Mouse (Mus musculus): ENCODE data around the gene Dph7. TPM values are rescaled to one million over a fixed set of nuclear protein-coding genes. Genes with fewer than 3 reads are reported as not detected.
A peak's percentile ranks its signal among the peaks of the same experiment; 100 is the strongest.
"Not testable (repeated sequence)": the region's sequence is repeated elsewhere in the genome, so short reads cannot be mapped to it uniquely, and the experiment has no call there.

Dph7 gene
- polyA plus RNA-seq, 1 experiment from 2014 or later = 7.2 TPM

DNA sequence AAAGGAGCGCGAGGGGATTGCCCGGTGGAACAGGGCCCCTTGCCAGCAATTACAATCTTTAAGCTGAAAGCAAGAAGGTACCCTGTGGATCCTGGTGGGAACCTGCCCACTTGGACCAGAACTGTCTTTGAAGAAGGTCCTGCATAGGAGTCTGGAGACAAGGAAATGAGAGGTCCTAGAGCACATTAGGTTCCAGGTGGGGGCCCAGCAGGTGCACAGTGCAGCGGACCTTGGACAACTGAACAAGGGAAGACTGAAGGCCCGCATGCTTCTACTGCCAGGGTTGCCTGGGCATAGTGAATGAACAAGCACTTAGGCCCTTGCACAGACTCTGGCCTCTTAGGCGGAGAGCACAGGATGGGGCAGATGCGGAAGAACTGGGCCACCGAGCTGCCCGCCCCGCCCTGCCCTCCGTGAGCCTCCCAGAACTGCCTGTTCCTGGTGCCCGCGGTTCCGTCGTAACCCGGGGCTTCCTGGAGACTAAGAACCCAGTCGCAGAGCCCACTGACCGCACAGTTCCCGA lies 27.7 kb upstream of the Dph7 start:
- TF ChIP-seq CTCF (IDR thresholded peaks at IDR 0.05; ENCODE audit: low read depth) = no peak
- peak overlapping the region; percentile 82 for H3K4me3 ChIP-seq (ENCODE audit: low read depth, low read length)

DNA sequence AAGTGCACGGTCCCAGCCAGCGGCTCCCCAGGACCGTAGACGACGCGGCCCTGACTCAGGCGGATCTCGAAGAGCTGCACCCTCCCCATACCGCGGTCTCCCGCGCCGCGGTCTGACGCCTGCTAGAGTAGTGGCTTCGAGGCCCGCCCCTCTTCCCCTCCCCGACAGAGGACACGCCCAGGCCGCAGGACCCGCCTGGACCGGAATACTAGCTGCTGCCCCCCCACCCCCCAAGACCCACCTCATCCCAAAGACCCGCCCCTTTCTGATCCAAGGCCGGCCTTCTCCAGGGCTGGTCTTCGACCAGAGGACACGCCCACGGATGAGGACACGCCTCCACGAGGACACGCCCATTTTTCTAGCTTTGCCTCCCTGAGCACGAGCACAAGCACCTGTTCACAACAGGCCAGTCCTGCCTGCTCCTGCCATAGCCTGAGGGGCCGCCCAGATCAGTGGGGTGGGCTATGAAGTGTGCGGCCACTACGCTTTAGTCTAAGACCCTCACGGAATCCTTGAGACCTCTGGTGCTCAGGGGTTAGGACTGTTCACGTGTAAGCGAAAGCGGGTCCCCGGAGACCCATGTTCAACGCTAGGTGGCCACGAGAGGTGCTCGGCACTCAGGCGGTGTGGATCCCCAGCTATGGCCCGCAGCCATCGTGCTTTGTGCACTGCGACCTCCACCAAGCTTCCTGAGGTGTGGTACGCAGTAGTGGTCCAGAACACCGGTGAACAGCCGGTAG lies 27.0 kb upstream of the Dph7 start, which contains the start of gene Arrdc1:
Gene Arrdc1, minus strand, starts transcription at position 196 of the 740 bp plus-strand sequence.
- WGBS = under 1% methylated on average over 49 of the region's 49 CpGs
- TF ChIP-seq CTCF (IDR thresholded peaks at IDR 0.05; ENCODE audit: low read depth) = peak; percentile 80
- no peaks in the 10 kb centered on the region for H3K4me1 ChIP-seq (replicated peaks; ENCODE audit: control insufficient read depth, insufficient read depth, low read length)
- peak within 1 kb of the TSS; percentile 93 for H3K4me2 ChIP-seq (replicated peaks; ENCODE audit: low read depth)
- ATAC-seq = peak; percentile 93
- H3K9ac ChIP-seq (ENCODE audit: low read depth, low read length) = peak within 1 kb of the TSS; percentile 84
- H3K36me3 ChIP-seq (ENCODE audit: control insufficient read depth, insufficient read depth) = no peaks in the 10 kb centered on the region
- peak within 1 kb of the TSS; percentile 99 for H3K27ac ChIP-seq (ENCODE audit: low read depth, low read length)
- H3K4me3 ChIP-seq (ENCODE audit: low read depth, low read length) = peak within 1 kb of the TSS; percentile 82
- no peaks in the 10 kb centered on the region for H3K9me3 ChIP-seq (ENCODE audit: control insufficient read depth)
- no peaks in the 10 kb centered on the region for H3K27me3 ChIP-seq (replicated peaks; ENCODE audit: control insufficient read depth, insufficient read depth, low read length)

More for the DNA sequence above, 27.7 kb upstream of the Dph7 start:
- peak; percentile 84 for ATAC-seq
- Histone ChIP-seq H3K4me2 (replicated peaks; ENCODE audit: low read depth) (peak overlapping the region; percentile 93), H3K9me3 (ENCODE audit: control insufficient read depth) (no peaks in the 10 kb centered on the region), H3K36me3 (ENCODE audit: control insufficient read depth, insufficient read depth) (no peaks in the 10 kb centered on the region), H3K4me1 (replicated peaks; ENCODE audit: control insufficient read depth, insufficient read depth, low read length) (no peaks in the 10 kb centered on the region), H3K27me3 (replicated peaks; ENCODE audit: control insufficient read depth, insufficient read depth, low read length) (no peaks in the 10 kb centered on the region), H3K9ac (ENCODE audit: low read depth, low read length) (peak overlapping the region; percentile 84), H3K27ac (ENCODE audit: low read depth, low read length) (peak overlapping the region; percentile 99)
- WGBS = 3% methylated on average over 19 of the region's 19 CpGs

DNA sequence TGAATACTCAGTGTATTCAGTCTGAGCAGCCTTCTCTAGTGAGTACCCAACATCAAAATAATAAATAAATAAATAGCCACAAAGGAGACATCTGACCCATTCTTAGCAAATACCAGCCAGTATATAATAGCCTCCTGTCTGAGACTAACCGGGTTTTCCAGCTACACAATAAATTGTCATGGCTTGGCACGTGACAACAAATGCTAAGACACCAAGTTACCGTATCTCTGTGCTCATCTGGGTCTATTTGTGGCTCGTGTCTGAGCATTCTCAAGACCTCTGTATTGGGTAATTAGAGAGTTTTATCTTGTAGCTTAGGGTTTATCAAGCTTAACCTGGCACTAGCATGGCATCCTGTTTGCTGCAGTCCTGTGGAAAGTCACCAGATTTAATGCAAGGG lies 20.1 kb upstream of the Dph7 start:
- Histone ChIP-seq H3K36me3 (ENCODE audit: control insufficient read depth, insufficient read depth) (no peaks in the 10 kb centered on the region), H3K4me1 (replicated peaks; ENCODE audit: control insufficient read depth, insufficient read depth, low read length) (no peaks in the 10 kb centered on the region)
- WGBS = 74% methylated on average over 4 of the region's 4 CpGs

DNA sequence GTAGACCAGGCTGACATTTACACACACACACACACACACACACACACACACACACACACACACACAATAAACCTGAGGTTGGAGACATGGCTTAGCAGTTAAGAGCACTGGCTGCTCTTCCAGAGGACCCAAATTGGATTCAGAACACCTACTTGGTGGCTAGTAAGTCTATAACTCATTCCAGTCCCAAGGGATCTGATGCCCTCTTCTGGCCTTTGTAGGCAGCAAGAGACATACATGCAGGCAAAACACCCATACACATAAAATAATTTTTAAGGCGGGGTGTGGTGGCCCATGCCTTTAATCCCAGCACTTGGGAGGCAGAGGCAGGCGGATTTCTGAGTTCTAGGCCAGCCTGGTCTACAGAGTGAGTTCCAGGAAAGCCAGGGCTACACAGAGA lies 17.9 kb upstream of the Dph7 start:
- 53% methylated on average over 2 of the region's 2 CpGs for WGBS
- not testable (repeated sequence) for H3K27me3 ChIP-seq (replicated peaks; ENCODE audit: control insufficient read depth, insufficient read depth, low read length); H3K4me1 ChIP-seq (replicated peaks; ENCODE audit: control insufficient read depth, insufficient read depth, low read length); H3K36me3 ChIP-seq (ENCODE audit: control insufficient read depth, insufficient read depth); H3K9me3 ChIP-seq (ENCODE audit: control insufficient read depth); H3K27ac ChIP-seq (ENCODE audit: low read depth, low read length); H3K9ac ChIP-seq (ENCODE audit: low read depth, low read length); ATAC-seq; H3K4me3 ChIP-seq (ENCODE audit: low read depth, low read length); H3K4me2 ChIP-seq (replicated peaks; ENCODE audit: low read depth)
- TF ChIP-seq CTCF (IDR thresholded peaks at IDR 0.05; ENCODE audit: low read depth) = peak; percentile 71

More for the DNA sequence above, 20.1 kb upstream of the Dph7 start:
- no peaks in the 10 kb centered on the region for H3K27me3 ChIP-seq (replicated peaks; ENCODE audit: control insufficient read depth, insufficient read depth, low read length)
- TF ChIP-seq CTCF (IDR thresholded peaks at IDR 0.05; ENCODE audit: low read depth) = no peak
- H3K4me2 ChIP-seq (replicated peaks; ENCODE audit: low read depth) = no peak overlapping the region
- no peak overlapping the region for H3K9ac ChIP-seq (ENCODE audit: low read depth, low read length)
- ATAC-seq = no peak
- no peak overlapping the region for H3K4me3 ChIP-seq (ENCODE audit: low read depth, low read length)
- no peak overlapping the region for H3K27ac ChIP-seq (ENCODE audit: low read depth, low read length)
- H3K9me3 ChIP-seq (ENCODE audit: control insufficient read depth) = no peaks in the 10 kb centered on the region

DNA sequence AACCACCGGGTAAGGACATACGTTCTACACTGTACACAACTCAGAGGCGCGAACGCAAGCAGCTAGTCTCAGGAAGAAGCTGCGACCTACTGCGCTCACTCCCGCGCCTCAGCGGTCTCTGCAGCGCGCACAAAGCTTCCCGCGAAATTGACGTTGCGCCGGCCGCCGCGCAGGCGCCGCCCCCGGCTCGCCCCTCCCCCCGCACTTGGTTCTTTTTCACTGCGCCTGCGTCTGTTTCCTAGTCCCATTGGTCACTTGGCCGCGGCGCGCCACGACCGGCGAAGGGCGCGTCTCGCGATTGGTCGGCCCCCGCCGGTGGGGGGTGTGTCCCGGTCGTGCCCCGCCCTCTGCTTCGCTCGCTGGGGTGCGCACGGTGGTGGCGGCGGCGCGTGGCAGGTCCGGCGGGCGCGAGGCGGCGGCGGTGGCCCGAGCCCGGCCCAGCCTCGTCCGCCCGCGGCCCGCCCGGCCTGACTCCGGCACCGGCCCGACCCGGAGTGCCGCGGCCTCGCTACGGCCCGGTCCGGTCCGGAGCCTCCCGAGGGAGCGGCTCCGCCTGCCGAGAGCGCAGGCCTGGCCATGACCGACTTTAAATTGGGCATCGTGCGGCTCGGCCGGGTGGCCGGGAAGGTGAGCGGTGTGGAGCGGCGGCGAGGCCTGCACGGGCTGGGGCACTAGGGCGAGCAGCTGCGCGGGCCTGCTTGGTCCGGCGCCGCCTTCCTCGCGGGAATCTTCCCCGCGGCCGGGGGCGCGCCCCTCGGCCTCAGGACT lies 12.6 kb upstream of the Dph7 start, which contains the start of gene Zmynd19:
Gene Zmynd19, plus strand, starts transcription at position 372 of the 768 bp plus-strand sequence.
- under 1% methylated on average over 103 of the region's 108 CpGs for WGBS
- H3K27ac ChIP-seq (ENCODE audit: low read depth, low read length) = peak within 1 kb of the TSS; percentile 57
- H3K4me1 ChIP-seq (replicated peaks; ENCODE audit: control insufficient read depth, insufficient read depth, low read length) = peaks cover 5% of the 10 kb centered on the region; the same call in 1 of the 2 replicates
- ATAC-seq = peak; percentile 100
- H3K4me2 ChIP-seq (replicated peaks; ENCODE audit: low read depth) = peak within 1 kb of the TSS; percentile 99
- peak within 1 kb of the TSS; percentile 93 for H3K4me3 ChIP-seq (ENCODE audit: low read depth, low read length)
- no peaks in the 10 kb centered on the region for H3K27me3 ChIP-seq (replicated peaks; ENCODE audit: control insufficient read depth, insufficient read depth, low read length)
- H3K9me3 ChIP-seq (ENCODE audit: control insufficient read depth) = no peaks in the 10 kb centered on the region
- H3K36me3 ChIP-seq (ENCODE audit: control insufficient read depth, insufficient read depth) = peaks cover 22% of the 10 kb centered on the region
- TF ChIP-seq CTCF (IDR thresholded peaks at IDR 0.05; ENCODE audit: low read depth) = 0 out of 2 replicates have a peak, but pooled peaks have one; percentile 5
- peak within 1 kb of the TSS; percentile 85 for H3K9ac ChIP-seq (ENCODE audit: low read depth, low read length)

DNA sequence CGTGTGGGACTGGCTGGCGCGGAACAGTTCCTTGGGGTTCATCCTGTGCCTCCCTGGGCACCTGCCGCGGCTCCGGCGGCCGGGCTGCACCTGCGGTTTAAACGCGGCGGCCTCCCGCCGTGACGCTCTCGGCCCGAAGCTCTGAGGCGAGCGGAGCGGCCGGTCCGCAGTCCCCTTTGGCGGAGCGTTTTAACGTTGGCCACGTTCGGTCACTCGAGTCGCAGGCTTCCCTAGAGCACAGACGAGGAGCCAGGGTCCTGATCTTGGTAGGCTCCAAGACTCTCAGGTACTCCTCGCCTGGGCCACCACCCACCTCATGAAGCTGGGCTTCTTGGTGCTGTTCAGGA lies 12.0 kb upstream of the Dph7 start:
- Histone ChIP-seq H3K4me2 (replicated peaks; ENCODE audit: low read depth) (peak overlapping the region; percentile 99), H3K36me3 (ENCODE audit: control insufficient read depth, insufficient read depth) (peaks cover 28% of the 10 kb centered on the region), H3K9me3 (ENCODE audit: control insufficient read depth) (no peaks in the 10 kb centered on the region), H3K4me3 (ENCODE audit: low read depth, low read length) (peak overlapping the region; percentile 93), H3K27me3 (replicated peaks; ENCODE audit: control insufficient read depth, insufficient read depth, low read length) (no peaks in the 10 kb centered on the region), H3K4me1 (replicated peaks; ENCODE audit: control insufficient read depth, insufficient read depth, low read length) (peaks cover 5% of the 10 kb centered on the region; the same call in 1 of the 2 replicates), H3K27ac (ENCODE audit: low read depth, low read length) (peak overlapping the region; percentile 57), H3K9ac (ENCODE audit: low read depth, low read length) (peak overlapping the region; percentile 85)
- no peak; the same call in 1 of the 2 replicates for ATAC-seq
- WGBS = under 1% methylated on average over 31 of the region's 31 CpGs
- no peak for TF ChIP-seq CTCF (IDR thresholded peaks at IDR 0.05; ENCODE audit: low read depth)

Data from intestine, postnatal 0 days (tissue).